In genomic region chr6:39724866-39725711, GRCm38 (mm10) we compare ENCODE assay signal across 8 mouse cellular contexts. TPM values are rescaled to one million over a fixed set of nuclear protein-coding genes. Genes with fewer than 3 reads are reported as not detected.
DNase-seq lines count a peak whose midpoint lies in the region; ATAC-seq lines count a peak whose summit lies in the region.

Gene Braf, minus strand, starts transcription at chr6:39725463.

- peak within 1 kb of the TSS; percentile 94 for H3K27ac ChIP-seq in intestine, embryonic 14.5 days (ENCODE audit: low read depth)

- H3K4me3 ChIP-seq in intestine, embryonic 14.5 days (ENCODE audit: low read depth, low read length) = peak within 1 kb of the TSS; percentile 89

- no peaks in the 10 kb centered on the region for H3K27me3 ChIP-seq in intestine, embryonic 14.5 days (replicated peaks; ENCODE audit: control insufficient read depth, insufficient read depth, low read length)

- ATAC-seq in intestine, embryonic 14.5 days (replicated peaks; ENCODE audit: low FRiP score, low TSS enrichment, low read depth) = peak; percentile 94

- H3K4me1 ChIP-seq in intestine, embryonic 14.5 days (replicated peaks; ENCODE audit: control insufficient read depth, insufficient read depth, low read length) = peaks cover 20% of the 10 kb centered on the region

- peak; percentile 89 to 96 for DNase-seq in adrenal gland, adult (ENCODE audit: inconsistent age in 2 of 2, low spot score in 1 of 2)
- peak; percentile 91 for DNase-seq in embryo, embryonic 10.5 days (ENCODE audit: low spot score)
- DNase-seq in gastrocnemius, postnatal 25 days = peak; percentile 84
- DNase-seq in intestine, embryonic 14.5 days (ENCODE audit: low spot score) = peak; percentile 98
- peak; percentile 92 to 93 for DNase-seq in left cerebral cortex, postnatal 14 days (ENCODE audit: low spot score in 2 of 2)
- peak; percentile 98 for DNase-seq in mesoderm, embryonic 11.5 days (ENCODE audit: low read depth, low spot score)
- peak; percentile 81 to 87 for DNase-seq in right cerebral cortex, postnatal 36 days (ENCODE audit: low spot score in 2 of 2)
- DNase-seq in yolk sac, embryonic 10.5 days (ENCODE audit: low spot score) = peak; percentile 88

- intact Hi-C loops in left cerebral cortex, postnatal 14 days (cut with DNase I) = loop anchor here (5.0 kb wide), 3 partner anchors 38 to 82 kb away; no protein-coding TSS in a partner anchor

- peak within 1 kb of the TSS; percentile 81 for H3K9ac ChIP-seq in intestine, embryonic 14.5 days (ENCODE audit: low read length)

- peak within 1 kb of the TSS; percentile 95 for H3K4me2 ChIP-seq in intestine, embryonic 14.5 days (ENCODE audit: low read length)

- WGBS in intestine, embryonic 14.5 days = under 1% methylated on average over 62 of the region's 101 CpGs

- H3K36me3 ChIP-seq in intestine, embryonic 14.5 days (ENCODE audit: control insufficient read depth, insufficient read depth, low read length) = no peaks in the 10 kb centered on the region

- H3K9me3 ChIP-seq in intestine, embryonic 14.5 days (ENCODE audit: control insufficient read depth, low read length) = no peaks in the 10 kb centered on the region

RNA-seq across cellular contexts. Expression of gene Braf, which starts in this region (rescaled TPM):
- 1 to 10 TPM; 5.4 to 7.4 TPM for total RNA-seq in gastrocnemius, postnatal 25 days (2021)
- polyA plus RNA-seq in intestine, embryonic 14.5 days (2014; fragmentation: Nextera tagmentation; extraction: Ambion mirVana) = 14.7 and 16.1 TPM in 2 replicates
- total RNA-seq in left cerebral cortex, postnatal 14 days (2021) = 100 to 1,000 TPM in 1 of 2 experiments, 10 to 100 TPM in 1; 94.5 to 101 TPM

Comparison
In these comparisons a context has a peak if more than half of its experiments do, and no peak if none do; other contexts are left out.
1. Peak in every context shown above with its lines: DNase-seq, ATAC-seq, H3K4me3 ChIP-seq and H3K27ac ChIP-seq.
2. RNA of gene Braf (total RNA-seq): 94.5 to 101 TPM in left cerebral cortex, postnatal 14 days; 5.4 to 7.4 TPM in gastrocnemius, postnatal 25 days; every median in the first group is over 10 times any median in the second.